Mouse (Mus musculus) neutrophil, adult 59 days (primary cell): Measurements from ENCODE around the gene Rassf9. TPM values are rescaled to one million over a fixed set of nuclear protein-coding genes. Genes with fewer than 3 reads are reported as not detected.

Experiments
- total RNA-seq, 2 experiments: library from RNA; stranded (reverse); gene quantifications; 1 replicate in 1 of 2; 2 replicates in 1 of 2; pipeline ENCODE4 v1.2.4; 2023

Rassf9 gene
- not detected for total RNA-seq

DNA sequence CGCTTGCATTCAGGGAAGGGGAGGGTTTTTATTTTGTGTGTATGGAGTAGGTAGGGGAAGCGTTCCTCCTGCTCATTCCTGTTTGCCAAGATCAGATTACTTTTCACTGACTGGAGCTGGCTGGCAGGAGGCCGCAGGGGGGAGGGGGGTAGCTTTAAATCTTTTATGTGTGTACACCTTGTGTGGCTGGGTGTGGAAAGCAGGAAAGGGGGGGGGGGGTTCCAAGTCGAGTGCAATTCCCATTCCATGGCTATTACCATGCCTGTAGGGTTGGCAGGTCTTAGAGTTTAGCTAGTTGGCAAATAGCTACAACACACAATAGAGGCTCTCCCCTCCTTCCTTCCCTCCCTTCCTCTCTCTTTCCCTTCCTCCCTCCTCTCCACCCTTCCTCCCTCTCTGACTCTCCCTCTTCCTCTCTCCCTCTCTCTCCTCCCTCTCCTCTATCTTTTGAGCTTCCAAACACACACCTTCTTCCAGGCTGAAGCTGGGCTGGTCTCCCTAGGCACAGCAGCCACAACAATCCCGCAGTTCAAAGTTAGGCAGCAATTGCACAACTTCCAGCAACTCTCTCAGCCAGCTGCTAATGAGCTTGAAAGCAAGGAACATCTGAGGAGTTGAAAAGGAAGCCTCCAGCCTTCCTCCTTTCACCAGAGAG is at the start of gene Rassf9:
TSS of gene Rassf9 (plus strand) at position 416 of the 655 bp plus-strand sequence.

DNA sequence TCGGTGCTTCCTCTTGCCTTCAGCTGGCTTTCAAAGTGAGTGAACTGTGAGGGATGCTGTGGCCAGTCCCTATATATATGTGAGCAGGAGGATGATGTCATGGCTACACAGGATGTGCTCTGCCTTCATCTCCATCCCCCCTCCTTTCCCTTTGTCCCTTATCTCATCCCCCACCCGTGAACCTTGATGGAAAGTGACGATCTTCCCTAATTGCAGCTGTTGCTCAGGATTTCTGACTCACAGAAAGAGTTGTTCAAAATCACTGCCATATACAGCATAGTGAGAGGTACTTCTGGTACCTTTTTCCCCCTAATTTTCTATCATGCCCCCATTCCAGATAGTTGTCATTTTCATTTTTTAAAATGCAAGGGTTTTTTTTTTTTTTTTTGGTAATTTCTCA is 21.6 kb upstream of the Rassf9 start, which contains the start of gene Nts:
TSS of gene Nts (minus strand) at position 101 of the 400 bp plus-strand sequence.

Other genes starting within 250 kb of the Rassf9 start
- not detected for gene Nts, start 21.7 kb upstream of the Rassf9 start, total RNA-seq